Mouse (Mus musculus): Measurements from ENCODE around the gene Hfm1. TPM values are rescaled to one million over a fixed set of nuclear protein-coding genes. Genes with fewer than 3 reads are reported as not detected.

Hfm1 gene
- 0.65 and 0.81 TPM in 2 replicates for polyA plus RNA-seq (2015; fragmentation: Nextera tagmentation; extraction: Ambion mirVana)

DNA sequence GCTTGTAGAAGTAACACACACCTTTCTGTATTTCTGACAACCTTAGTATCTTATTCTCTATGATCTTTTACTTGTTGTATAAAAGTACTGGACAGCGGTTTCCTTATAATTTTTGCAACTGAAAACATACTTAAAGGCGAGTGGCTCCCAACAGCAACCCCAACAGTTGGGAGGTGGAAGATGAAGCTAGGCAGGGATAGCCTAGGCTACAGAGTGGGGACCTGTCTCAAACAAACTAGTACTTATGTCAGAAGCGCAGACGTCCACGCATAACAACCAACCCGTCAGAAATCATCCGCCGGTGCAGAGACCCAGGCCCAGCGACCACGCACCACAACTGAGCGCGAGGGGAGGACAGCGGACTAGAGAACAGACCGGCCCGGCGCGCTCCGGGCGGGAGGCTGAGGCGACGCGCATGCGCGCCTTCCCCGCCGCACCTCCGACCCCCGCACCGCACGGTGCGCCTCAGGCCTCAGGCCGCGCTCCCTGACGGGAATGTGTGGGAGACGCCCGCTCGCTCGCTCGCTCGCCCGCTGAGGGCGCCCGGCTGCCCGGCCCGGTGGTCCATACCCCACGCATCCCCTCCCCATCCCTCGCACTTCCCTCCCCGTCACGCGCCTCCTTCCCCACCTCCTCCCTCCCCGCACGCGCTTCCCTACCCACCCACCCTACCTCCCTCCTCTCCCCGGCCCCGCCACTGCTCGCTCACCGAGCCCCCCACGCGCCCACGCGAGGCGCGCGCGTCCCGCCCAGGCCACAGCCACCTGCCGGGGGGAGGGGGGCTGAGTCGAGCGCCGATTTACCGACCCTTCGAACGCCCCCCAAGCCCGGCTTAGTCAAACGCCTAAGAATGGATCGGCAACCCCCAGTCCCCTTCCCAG, at the start of gene Hfm1:
Gene Hfm1, minus strand, starts transcription at position 834 of the 881 bp plus-strand sequence.
- Histone ChIP-seq H3K9me3 (ENCODE audit: control insufficient read depth, low read length) (no peaks in the 10 kb centered on the region), H3K27me3 (replicated peaks; ENCODE audit: control insufficient read depth, insufficient read depth, low read length) (no peaks in the 10 kb centered on the region), H3K9ac (ENCODE audit: low read depth, low read length) (peak within 1 kb of the TSS; percentile 70), H3K4me1 (ENCODE audit: control insufficient read depth, insufficient read depth, low read length) (peaks cover 2% of the 10 kb centered on the region; the same call in 1 of the 2 replicates), H3K4me2 (ENCODE audit: low read depth, low read length) (peak within 1 kb of the TSS; percentile 93), H3K27ac (ENCODE audit: low read length) (peak within 1 kb of the TSS; percentile 57), H3K4me3 (ENCODE audit: low read length) (peak within 1 kb of the TSS; percentile 58), H3K36me3 (ENCODE audit: control insufficient read depth, insufficient read depth, low read length) (no peaks in the 10 kb centered on the region)
- ATAC-seq = peak; percentile 96
- WGBS = 1% methylated on average over 50 of the region's 76 CpGs

GRCm38 (mm10) chr5:106973883-106974282, 47.8 kb upstream of the Hfm1 start:
- Histone ChIP-seq H3K9me3 (ENCODE audit: control insufficient read depth, low read length) (no peaks in the 10 kb centered on the region), H3K4me1 (ENCODE audit: control insufficient read depth, insufficient read depth, low read length) (no peaks in the 10 kb centered on the region), H3K36me3 (ENCODE audit: control insufficient read depth, insufficient read depth, low read length) (peaks cover 10% of the 10 kb centered on the region), H3K27ac (ENCODE audit: low read length) (no peak overlapping the region), H3K4me2 (ENCODE audit: low read depth, low read length) (no peak overlapping the region), H3K27me3 (replicated peaks; ENCODE audit: control insufficient read depth, insufficient read depth, low read length) (no peaks in the 10 kb centered on the region), H3K9ac (ENCODE audit: low read depth, low read length) (no peak overlapping the region), H3K4me3 (ENCODE audit: low read length) (no peak overlapping the region)
- 88% methylated on average over 7 of the region's 7 CpGs for WGBS
- no peak for ATAC-seq

DNA sequence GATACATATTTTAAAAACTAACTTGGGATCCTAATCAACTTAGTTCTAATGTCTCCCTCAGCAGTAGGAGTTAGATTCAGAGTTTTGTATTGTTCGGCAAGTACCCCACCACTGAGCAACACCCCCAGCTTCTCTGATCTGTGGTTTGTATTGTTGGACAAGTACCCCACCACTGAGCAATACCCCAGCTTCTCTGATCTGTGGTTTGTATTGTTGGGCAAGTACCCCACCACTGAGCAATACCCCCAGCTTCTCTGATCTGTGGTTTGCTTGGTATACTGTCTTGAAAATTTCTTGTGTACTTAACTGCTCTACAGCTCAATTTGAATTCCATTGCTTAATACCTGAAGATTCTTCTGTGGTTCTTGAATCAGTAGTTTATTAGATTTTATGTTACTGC, 41.5 kb upstream of the Hfm1 start:
- Histone ChIP-seq H3K27me3 (replicated peaks; ENCODE audit: control insufficient read depth, insufficient read depth, low read length) (no peaks in the 10 kb centered on the region), H3K9ac (ENCODE audit: low read depth, low read length) (no peak overlapping the region), H3K9me3 (ENCODE audit: control insufficient read depth, low read length) (no peaks in the 10 kb centered on the region), H3K36me3 (ENCODE audit: control insufficient read depth, insufficient read depth, low read length) (no peaks in the 10 kb centered on the region), H3K4me1 (ENCODE audit: control insufficient read depth, insufficient read depth, low read length) (no peaks in the 10 kb centered on the region), H3K27ac (ENCODE audit: low read length) (no peak overlapping the region), H3K4me3 (ENCODE audit: low read length) (no peak overlapping the region), H3K4me2 (ENCODE audit: low read depth, low read length) (no peak overlapping the region)
- ATAC-seq = no peak
- WGBS = 92% methylated on average over 1 of the region's 1 CpGs

DNA sequence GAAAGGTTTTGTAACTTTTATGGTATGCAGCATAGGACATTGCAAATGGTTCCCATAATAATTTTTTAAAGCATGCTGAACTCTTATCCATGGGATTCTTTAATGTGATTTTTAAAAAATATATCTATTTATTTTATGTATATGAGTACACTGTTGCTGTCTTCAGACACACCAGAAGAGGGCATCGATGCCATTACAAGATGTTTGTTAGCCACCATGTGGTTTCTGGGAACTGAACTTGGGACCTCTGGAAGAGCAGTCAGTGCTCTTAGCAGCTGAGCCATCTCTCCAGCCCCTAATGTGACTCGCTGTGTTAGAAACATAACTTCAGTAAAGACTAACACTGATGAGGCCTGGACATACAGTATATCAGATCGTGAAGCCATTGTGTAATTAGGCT, 40.3 kb upstream of the Hfm1 start:
- Histone ChIP-seq H3K9ac (ENCODE audit: low read depth, low read length) (no peak overlapping the region), H3K9me3 (ENCODE audit: control insufficient read depth, low read length) (no peaks in the 10 kb centered on the region), H3K4me2 (ENCODE audit: low read depth, low read length) (no peak overlapping the region), H3K4me1 (ENCODE audit: control insufficient read depth, insufficient read depth, low read length) (no peaks in the 10 kb centered on the region), H3K36me3 (ENCODE audit: control insufficient read depth, insufficient read depth, low read length) (no peaks in the 10 kb centered on the region), H3K27me3 (replicated peaks; ENCODE audit: control insufficient read depth, insufficient read depth, low read length) (no peaks in the 10 kb centered on the region), H3K27ac (ENCODE audit: low read length) (no peak overlapping the region), H3K4me3 (ENCODE audit: low read length) (no peak overlapping the region)
- no peak for ATAC-seq
- WGBS = 82% methylated on average over 3 of the region's 3 CpGs

DNA sequence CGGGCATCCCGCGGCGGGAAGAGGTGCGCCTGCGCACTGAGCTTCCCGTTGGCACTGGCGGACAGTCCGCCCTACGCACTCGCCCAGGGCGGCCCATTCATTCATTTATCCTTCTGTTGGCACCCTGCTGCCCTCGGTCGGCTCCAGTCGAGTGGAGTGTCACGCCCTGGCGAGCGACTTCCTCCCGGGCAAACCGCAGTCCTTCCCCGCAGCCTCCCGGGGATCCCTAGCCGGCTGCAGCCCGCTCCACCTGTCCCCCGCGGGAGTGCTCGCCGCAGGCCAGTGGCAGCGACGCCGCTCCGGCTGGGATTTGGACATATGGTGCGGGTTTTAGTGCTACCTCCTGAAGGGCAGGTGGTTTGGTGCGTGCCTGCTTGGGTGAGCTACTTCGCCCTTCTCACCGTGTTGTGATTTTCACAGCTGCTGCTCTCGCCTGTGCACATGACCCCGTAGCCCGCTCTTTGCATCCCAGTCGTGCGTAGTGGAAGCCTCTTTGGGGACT, 38.4 kb upstream of the Hfm1 start:
- Histone ChIP-seq H3K9ac (ENCODE audit: low read depth, low read length) (peak overlapping the region; percentile 79), H3K27me3 (replicated peaks; ENCODE audit: control insufficient read depth, insufficient read depth, low read length) (no peaks in the 10 kb centered on the region), H3K4me1 (ENCODE audit: control insufficient read depth, insufficient read depth, low read length) (no peaks in the 10 kb centered on the region), H3K36me3 (ENCODE audit: control insufficient read depth, insufficient read depth, low read length) (no peaks in the 10 kb centered on the region), H3K27ac (ENCODE audit: low read length) (peak overlapping the region; percentile 72), H3K4me2 (ENCODE audit: low read depth, low read length) (peak overlapping the region; percentile 64), H3K4me3 (ENCODE audit: low read length) (peak overlapping the region; percentile 91), H3K9me3 (ENCODE audit: control insufficient read depth, low read length) (no peaks in the 10 kb centered on the region)
- under 1% methylated on average over 41 of the region's 41 CpGs for WGBS
- ATAC-seq = peak; percentile 94

- ATAC-seq = peak; percentile 95
- Histone ChIP-seq H3K27me3 (replicated peaks; ENCODE audit: control insufficient read depth, insufficient read depth, low read length) (no peaks in the 10 kb centered on the region), H3K9ac (ENCODE audit: low read depth, low read length) (peak within 1 kb of the TSS; percentile 79), H3K36me3 (ENCODE audit: control insufficient read depth, insufficient read depth, low read length) (no peaks in the 10 kb centered on the region), H3K27ac (ENCODE audit: low read length) (peak within 1 kb of the TSS; percentile 72), H3K9me3 (ENCODE audit: control insufficient read depth, low read length) (no peaks in the 10 kb centered on the region), H3K4me2 (ENCODE audit: low read depth, low read length) (peak within 1 kb of the TSS; percentile 64), H3K4me1 (ENCODE audit: control insufficient read depth, insufficient read depth, low read length) (no peaks in the 10 kb centered on the region), H3K4me3 (ENCODE audit: low read length) (peak within 1 kb of the TSS; percentile 91)
- WGBS = 5% methylated on average over 54 of the region's 54 CpGs
Measured at GRCm38 (mm10) chr5:106963584-106964512, 37.7 kb upstream of the Hfm1 start, which contains the start of gene Cdc7. Cdc7 (plus strand) TSS chr5:106964322.

DNA sequence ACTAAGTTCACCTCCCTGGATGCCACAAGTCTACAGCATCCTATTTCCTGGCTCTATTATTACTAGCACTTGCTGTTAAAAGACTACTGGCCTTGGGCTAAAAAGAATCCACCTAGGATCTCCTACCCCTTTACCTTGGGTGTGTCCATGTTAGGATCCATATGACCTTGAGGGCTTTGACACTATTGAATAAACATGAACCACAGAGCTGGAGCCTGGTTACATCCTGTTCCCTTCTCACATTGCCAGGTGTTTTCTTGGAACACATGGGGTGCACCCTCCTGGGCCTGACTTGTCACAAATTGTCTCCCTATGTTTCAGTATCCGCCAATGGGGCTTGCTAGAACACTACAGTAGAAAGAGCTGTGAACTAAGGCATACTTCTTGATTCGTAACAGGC, 34.3 kb upstream of the Hfm1 start:
- no peaks in the 10 kb centered on the region for H3K9me3 ChIP-seq (ENCODE audit: control insufficient read depth, low read length)
- no peaks in the 10 kb centered on the region for H3K27me3 ChIP-seq (replicated peaks; ENCODE audit: control insufficient read depth, insufficient read depth, low read length)
- no peak overlapping the region for H3K4me3 ChIP-seq (ENCODE audit: low read length)
- H3K4me2 ChIP-seq (ENCODE audit: low read depth, low read length) = no peak overlapping the region
- WGBS = 91% methylated on average over 2 of the region's 2 CpGs
- H3K27ac ChIP-seq (ENCODE audit: low read length) = no peak overlapping the region
- H3K36me3 ChIP-seq (ENCODE audit: control insufficient read depth, insufficient read depth, low read length) = no peaks in the 10 kb centered on the region
- H3K4me1 ChIP-seq (ENCODE audit: control insufficient read depth, insufficient read depth, low read length) = peaks cover 6% of the 10 kb centered on the region; the same call in 1 of the 2 replicates
- H3K9ac ChIP-seq (ENCODE audit: low read depth, low read length) = no peak overlapping the region
- no peak for ATAC-seq

DNA sequence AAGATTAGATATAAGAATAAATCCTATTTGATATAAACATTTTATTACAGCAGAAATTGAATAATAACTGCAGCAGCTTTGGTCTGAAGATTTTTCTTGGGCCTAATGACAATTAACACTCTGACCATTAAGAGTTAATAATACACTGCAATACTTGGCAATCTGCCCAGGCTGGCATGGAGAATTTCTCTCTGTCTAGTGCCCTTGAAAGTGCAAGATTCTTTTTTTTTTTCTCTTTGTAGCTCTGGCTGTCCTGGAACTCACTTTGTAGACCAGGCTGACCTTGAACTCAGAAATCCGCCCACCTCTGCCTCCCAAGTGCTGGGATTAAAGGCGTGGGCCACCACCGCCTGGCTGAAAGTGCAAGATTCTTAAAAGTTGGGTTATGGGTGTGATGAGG, 32.9 kb upstream of the Hfm1 start:
- Histone ChIP-seq H3K36me3 (ENCODE audit: control insufficient read depth, insufficient read depth, low read length) (no peaks in the 10 kb centered on the region), H3K4me3 (ENCODE audit: low read length) (no peak overlapping the region), H3K27ac (ENCODE audit: low read length) (no peak overlapping the region), H3K9me3 (ENCODE audit: control insufficient read depth, low read length) (peaks cover 4% of the 10 kb centered on the region; the same call in 1 of the 2 replicates), H3K4me2 (ENCODE audit: low read depth, low read length) (no peak overlapping the region), H3K9ac (ENCODE audit: low read depth, low read length) (no peak overlapping the region), H3K27me3 (replicated peaks; ENCODE audit: control insufficient read depth, insufficient read depth, low read length) (no peaks in the 10 kb centered on the region), H3K4me1 (ENCODE audit: control insufficient read depth, insufficient read depth, low read length) (peaks cover 6% of the 10 kb centered on the region; the same call in 1 of the 2 replicates)
- 74% methylated on average over 3 of the region's 3 CpGs for WGBS
- ATAC-seq = no peak

DNA sequence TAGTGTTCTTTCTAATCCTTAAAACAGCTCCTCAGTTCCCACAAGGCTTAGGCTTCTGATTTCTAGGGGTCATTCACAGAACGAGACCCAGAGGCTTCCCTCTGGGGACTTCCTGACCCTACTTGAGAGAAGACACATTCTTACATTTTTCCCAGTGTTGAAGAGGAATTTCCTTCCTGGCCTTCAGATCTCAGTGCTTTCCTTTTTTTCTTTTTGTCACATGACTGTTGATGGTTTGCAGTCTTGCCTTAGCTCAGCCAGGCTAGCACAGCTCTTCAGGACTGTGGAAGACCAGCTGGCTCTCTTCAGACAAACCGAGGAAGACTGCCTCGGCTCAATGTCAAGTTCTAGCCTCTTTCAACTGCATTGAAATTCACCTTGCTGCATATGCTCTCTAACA, 30.3 kb upstream of the Hfm1 start:
- H3K27me3 ChIP-seq (replicated peaks; ENCODE audit: control insufficient read depth, insufficient read depth, low read length) = no peaks in the 10 kb centered on the region
- peak; percentile 71 for ATAC-seq
- no peak overlapping the region for H3K4me3 ChIP-seq (ENCODE audit: low read length)
- H3K4me1 ChIP-seq (ENCODE audit: control insufficient read depth, insufficient read depth, low read length) = peaks cover 6% of the 10 kb centered on the region; the same call in 1 of the 2 replicates
- peaks cover 6% of the 10 kb centered on the region; the same call in 1 of the 2 replicates for H3K9me3 ChIP-seq (ENCODE audit: control insufficient read depth, low read length)
- H3K9ac ChIP-seq (ENCODE audit: low read depth, low read length) = no peak overlapping the region
- H3K36me3 ChIP-seq (ENCODE audit: control insufficient read depth, insufficient read depth, low read length) = no peaks in the 10 kb centered on the region
- 33% methylated on average over 3 of the region's 3 CpGs for WGBS
- H3K27ac ChIP-seq (ENCODE audit: low read length) = no peak overlapping the region
- no peak overlapping the region for H3K4me2 ChIP-seq (ENCODE audit: low read depth, low read length)
